Mouse (Mus musculus) hindbrain, embryonic 11.5 days (tissue): ENCODE measurements around the gene Akap1. TPM values are rescaled to one million over a fixed set of nuclear protein-coding genes. Genes with fewer than 3 reads are reported as not detected.
A peak's percentile ranks its signal among the peaks of the same experiment; 100 is the strongest.

ENCODE experiments used
- ATAC-seq: fragments of 200-750 bp; cut with Nextera tagmentation; 2 replicates; pipeline ENCODE4 v1.8.0; 2017; ENCODE audit warnings: mild to moderate bottlenecking, moderate TSS enrichment, moderate library complexity; ENCODE audit not compliant: low FRiP score
- DNase-seq: peaks from one replicate; pipeline ENCODE4 v3.0.0-alpha.2; 2015; ENCODE audit warnings: low spot score
- H3K27ac ChIP-seq: fragments of 300-500 bp; sonication (generic); 2 replicates; pipeline ENCODE4 v1.5.1; 2014; ENCODE audit warnings: mild to moderate bottlenecking, low read depth, low read length
- H3K27me3 ChIP-seq: fragments of 300-500 bp; sonication (generic); 2 replicates; pipeline ENCODE4 v1.6.1; 2014; ENCODE audit warnings: mild to moderate bottlenecking, low read length, moderate library complexity, mixed read lengths; ENCODE audit not compliant: control insufficient read depth, insufficient read depth
- H3K36me3 ChIP-seq: fragments of 300-500 bp; sonication (generic); 2 replicates; pipeline ENCODE4 v1.6.1; 2014; ENCODE audit warnings: mild to moderate bottlenecking, low read length, moderate library complexity, mixed read lengths; ENCODE audit not compliant: control insufficient read depth, insufficient read depth
- H3K4me1 ChIP-seq: fragments of 300-500 bp; sonication (generic); replicated peaks from 2 replicates; pipeline ENCODE4 v1.6.1; 2014; ENCODE audit warnings: low read length, mixed read lengths; ENCODE audit not compliant: control insufficient read depth, insufficient read depth
- H3K4me2 ChIP-seq: fragments of 300-500 bp; sonication (generic); replicated peaks from 2 replicates; pipeline ENCODE4 v1.6.1; 2014; ENCODE audit warnings: mild to moderate bottlenecking, low read depth, low read length
- H3K4me3 ChIP-seq: fragments of 300-500 bp; sonication (generic); 2 replicates; pipeline ENCODE4 v1.5.1; 2014; ENCODE audit warnings: low read depth, low read length
- H3K9ac ChIP-seq: fragments of 300-500 bp; sonication (generic); 2 replicates; pipeline ENCODE4 v1.6.1; 2014; ENCODE audit warnings: low read depth, low read length
- H3K9me3 ChIP-seq: fragments of 300-500 bp; sonication (generic); 2 replicates; pipeline ENCODE4 v1.6.1; 2016; ENCODE audit warnings: low read length; ENCODE audit not compliant: control insufficient read depth
- WGBS: fragments of 180-500 bp; shearing (Covaris S2); extraction: QIAGEN DNeasy Blood & Tissue Kit; methylation state at CpG from one replicate; pipeline ENCODE4 v1.1.7; 2014; 5-methylcytosine and 5-hydroxymethylcytosine counted together
- polyA plus RNA-seq: library from polyadenylated mRNA; unstranded; fragments of >200 nt; fragmentation: Nextera tagmentation; extraction: Ambion mirVana; gene quantifications from 2 replicates; pipeline ENCODE4 v1.2.1, GENCODE M21; 2014

Gene Akap1
- 14.0 and 14.2 TPM in 2 replicates for polyA plus RNA-seq

DNA sequence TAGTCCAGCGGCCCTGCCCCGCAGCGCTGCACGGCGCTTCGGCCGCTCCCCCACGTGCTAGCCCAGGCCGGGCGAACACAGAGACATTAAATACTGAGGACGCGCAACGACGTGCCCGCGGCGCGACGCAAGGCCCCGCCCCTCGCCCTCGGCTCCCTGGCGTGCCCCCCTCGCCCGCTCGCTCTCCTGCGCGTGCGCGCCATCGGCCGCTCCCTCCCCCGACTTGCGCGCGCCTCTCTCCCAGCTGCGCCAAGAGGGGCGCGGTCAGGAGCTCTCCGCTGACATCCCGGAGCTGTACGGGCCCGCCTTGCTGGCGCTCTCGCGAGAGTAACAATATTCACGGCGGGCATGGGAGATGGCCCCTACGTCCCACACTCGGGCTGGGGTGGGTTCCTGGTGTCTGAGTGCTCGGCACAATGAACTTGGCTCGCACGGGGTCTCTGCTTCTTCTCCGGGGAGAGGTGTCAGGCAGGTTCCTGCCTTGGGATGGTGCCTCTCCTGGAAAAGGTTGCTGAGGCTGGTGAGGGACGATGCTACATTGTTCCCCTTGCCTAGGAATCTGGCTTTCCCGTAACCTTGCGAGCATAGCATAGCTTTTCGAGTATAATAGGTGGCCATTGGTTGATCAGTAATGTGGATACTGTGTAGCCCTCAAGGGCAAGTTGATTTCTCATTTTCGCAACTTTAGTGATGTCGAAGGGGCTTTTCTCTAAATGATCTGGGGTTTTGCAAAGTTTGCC lies at the start of gene Akap1:
Akap1 (minus strand) TSS at position 129 of the 740 bp plus-strand sequence.
- peak; percentile 98 for ATAC-seq
- DNase-seq, result peak; percentile 98
- H3K36me3 ChIP-seq, result no peaks in the 10 kb centered on the region
- peak within 1 kb of the TSS; percentile 95 for H3K4me2 ChIP-seq
- H3K27ac ChIP-seq, result peak within 1 kb of the TSS; percentile 76
- no peaks in the 10 kb centered on the region for H3K9me3 ChIP-seq
- no peaks in the 10 kb centered on the region for H3K27me3 ChIP-seq
- H3K9ac ChIP-seq, result peak within 1 kb of the TSS; percentile 84
- peaks cover 4% of the 10 kb centered on the region; the same call in 1 of the 2 replicates for H3K4me1 ChIP-seq
- peak within 1 kb of the TSS; percentile 68 for H3K4me3 ChIP-seq
- WGBS, result 2% methylated on average over 57 of the region's 60 CpGs

DNA sequence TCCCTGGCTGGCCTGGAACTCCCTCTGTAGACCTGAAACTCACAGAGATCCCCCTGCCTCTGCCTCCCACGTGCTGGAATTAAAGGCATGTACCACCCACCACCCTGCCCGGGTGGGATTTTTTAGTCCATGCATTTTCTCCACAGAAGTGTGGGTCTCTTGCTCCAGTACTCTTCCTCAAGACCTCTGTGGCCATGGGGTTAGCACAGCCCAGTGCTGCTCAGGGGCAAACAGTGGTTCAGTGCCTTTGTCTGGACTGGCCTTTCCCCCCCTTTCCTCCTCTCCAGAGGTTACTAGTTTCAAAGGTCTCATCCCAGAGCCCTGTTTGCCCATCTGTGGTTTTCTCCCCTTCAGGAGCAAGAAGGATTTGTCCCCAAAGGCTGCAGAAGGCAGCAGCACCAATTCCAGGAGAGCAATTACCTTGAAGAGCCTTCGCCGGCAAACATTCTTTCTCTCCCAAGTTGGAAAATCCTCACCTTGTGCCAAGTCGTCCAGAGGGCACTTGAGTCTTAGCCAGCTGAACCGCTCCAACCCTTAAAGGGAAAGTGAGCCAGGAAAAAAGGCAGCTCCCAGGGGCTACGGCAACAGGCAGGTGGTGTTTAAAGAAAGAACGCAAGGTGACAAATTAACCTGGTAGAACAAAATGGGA lies 45.1 kb upstream of the Akap1 start:
- no peaks in the 10 kb centered on the region for H3K9me3 ChIP-seq
- H3K4me2 ChIP-seq, result no peak overlapping the region
- no peaks in the 10 kb centered on the region for H3K4me1 ChIP-seq
- H3K27me3 ChIP-seq, result no peaks in the 10 kb centered on the region
- WGBS, result 87% methylated on average over 8 of the region's 8 CpGs
- H3K4me3 ChIP-seq, result no peak overlapping the region
- no peak overlapping the region for H3K27ac ChIP-seq
- no peaks in the 10 kb centered on the region for H3K36me3 ChIP-seq
- DNase-seq (no peak), ATAC-seq (no peak)
- H3K9ac ChIP-seq, result no peak overlapping the region

DNA sequence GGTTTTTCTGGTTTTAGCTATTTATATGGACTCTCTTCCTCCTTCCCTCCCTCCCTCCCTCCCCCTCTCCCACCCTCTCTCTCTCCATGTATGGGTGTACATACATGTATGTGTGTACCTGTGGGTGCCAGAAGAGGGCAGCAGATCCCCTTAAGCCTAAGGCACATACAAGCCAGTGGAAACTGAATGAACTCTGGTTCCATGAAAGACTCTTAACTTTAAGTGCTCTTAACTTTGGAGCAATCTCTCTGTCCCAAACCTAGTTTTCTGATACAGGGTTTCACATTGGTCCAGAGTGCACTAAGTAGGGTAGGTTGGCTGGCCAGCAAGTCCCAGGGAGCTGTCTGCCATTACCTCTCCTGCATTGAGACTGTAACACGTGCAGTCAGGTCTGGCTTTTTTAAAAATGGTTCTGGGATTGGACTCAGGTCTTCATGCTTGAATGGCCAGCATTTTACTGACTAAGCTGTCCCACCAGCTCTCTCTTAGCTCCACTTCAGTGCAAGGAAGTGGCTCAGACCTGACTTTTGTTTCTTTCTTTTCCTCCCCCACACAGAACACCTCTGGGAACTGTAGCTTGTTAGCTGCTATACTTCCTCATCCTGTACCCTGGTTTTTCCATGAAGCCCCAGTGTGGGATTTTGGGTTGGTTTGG lies 44.3 kb upstream of the Akap1 start:
- H3K27ac ChIP-seq, result no peak overlapping the region
- H3K9ac ChIP-seq, result no peak overlapping the region

DNA sequence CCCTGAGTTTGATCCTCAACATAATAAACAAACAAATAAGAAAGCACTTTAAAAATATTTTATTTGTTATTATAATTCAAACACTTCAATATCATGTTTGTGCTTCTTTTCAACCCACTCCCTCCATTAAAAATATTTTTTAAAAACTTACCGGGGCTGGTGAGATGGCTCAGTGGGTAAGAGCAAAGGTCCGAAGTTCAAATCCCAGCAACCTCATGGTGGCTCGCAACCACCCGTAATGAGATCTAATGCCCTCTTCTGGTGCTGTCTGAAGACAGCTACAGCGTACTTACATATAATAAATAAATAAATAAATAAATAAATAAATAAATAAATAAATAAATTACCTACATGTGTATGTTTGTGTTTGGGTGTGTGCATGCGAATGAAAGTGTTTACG lies 43.5 kb upstream of the Akap1 start:
- H3K27ac ChIP-seq, result no peak overlapping the region
- WGBS, result 94% methylated on average over 7 of the region's 7 CpGs
- no peak for ATAC-seq

More for the DNA sequence above, 44.3 kb upstream of the Akap1 start:
- peak; percentile 51 for DNase-seq
- Histone ChIP-seq H3K4me2 (no peak overlapping the region), H3K4me3 (no peak overlapping the region), H3K4me1 (no peaks in the 10 kb centered on the region), H3K9me3 (no peaks in the 10 kb centered on the region), H3K36me3 (no peaks in the 10 kb centered on the region), H3K27me3 (no peaks in the 10 kb centered on the region)
- no peak for ATAC-seq
- 100% methylated on average over 1 of the region's 1 CpGs for WGBS

DNA sequence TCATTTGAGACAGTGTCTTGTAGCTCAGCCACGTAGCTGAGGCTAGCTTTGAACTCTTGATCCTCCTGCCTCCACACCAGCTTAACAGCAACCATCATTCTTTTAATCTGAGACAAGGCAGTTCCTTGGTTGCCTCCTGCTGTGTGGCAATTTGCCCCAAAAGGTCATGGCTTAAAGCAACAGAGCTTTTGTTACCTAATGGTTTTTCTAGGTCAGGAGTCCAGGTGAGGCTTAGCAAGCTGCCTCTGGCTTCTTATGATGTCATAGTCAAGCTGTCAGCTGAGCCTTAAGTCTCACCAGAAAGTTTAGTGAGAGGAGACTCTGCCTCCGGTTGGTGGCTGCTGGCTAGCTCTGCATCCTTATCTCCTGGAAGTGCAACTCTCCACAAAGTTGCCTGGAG lies 41.2 kb upstream of the Akap1 start:
- H3K9ac ChIP-seq, result no peak overlapping the region
- H3K4me2 ChIP-seq, result no peak overlapping the region
- ATAC-seq (no peak), DNase-seq (no peak)
- no peaks in the 10 kb centered on the region for H3K27me3 ChIP-seq
- H3K9me3 ChIP-seq, result no peaks in the 10 kb centered on the region
- WGBS, result 40% methylated on average over 2 of the region's 2 CpGs
- H3K4me3 ChIP-seq, result no peak overlapping the region
- H3K36me3 ChIP-seq, result no peaks in the 10 kb centered on the region
- H3K4me1 ChIP-seq, result no peaks in the 10 kb centered on the region
- H3K27ac ChIP-seq, result no peak overlapping the region

More for the DNA sequence above, 43.5 kb upstream of the Akap1 start:
- DNase-seq, result no peak
- no peaks in the 10 kb centered on the region for H3K9me3 ChIP-seq
- no peaks in the 10 kb centered on the region for H3K36me3 ChIP-seq
- no peaks in the 10 kb centered on the region for H3K27me3 ChIP-seq
- no peak overlapping the region for H3K9ac ChIP-seq
- H3K4me2 ChIP-seq, result no peak overlapping the region
- H3K4me1 ChIP-seq, result no peaks in the 10 kb centered on the region
- no peak overlapping the region for H3K4me3 ChIP-seq

DNA sequence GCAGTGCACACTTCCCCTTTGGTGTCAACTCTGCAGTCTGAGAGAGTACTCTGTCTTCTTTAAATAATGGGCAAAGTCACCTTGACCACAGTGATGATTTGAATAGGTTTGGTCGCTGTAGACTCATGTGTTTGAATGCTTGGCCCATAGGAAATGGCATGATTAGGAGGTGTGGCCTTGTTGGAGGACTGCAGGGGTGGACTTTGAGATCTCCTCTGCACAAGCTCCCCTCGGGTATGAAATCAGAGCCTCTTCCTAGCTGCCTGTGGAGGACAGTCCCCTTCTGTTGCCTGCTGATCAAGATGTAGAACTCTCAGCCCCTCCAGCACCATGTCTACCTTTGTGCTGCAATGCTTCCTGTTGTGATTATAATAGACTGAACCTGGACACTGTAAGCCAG lies 39.7 kb upstream of the Akap1 start:
- Histone ChIP-seq H3K27ac (no peak overlapping the region), H3K4me3 (no peak overlapping the region), H3K9me3 (no peaks in the 10 kb centered on the region), H3K4me2 (no peak overlapping the region), H3K27me3 (no peaks in the 10 kb centered on the region), H3K9ac (no peak overlapping the region), H3K4me1 (no peaks in the 10 kb centered on the region), H3K36me3 (no peaks in the 10 kb centered on the region)
- 81% methylated on average over 2 of the region's 2 CpGs for whole genome bisulfite sequencing
- ATAC-seq, result no peak
- no peak for DNase-seq

DNA sequence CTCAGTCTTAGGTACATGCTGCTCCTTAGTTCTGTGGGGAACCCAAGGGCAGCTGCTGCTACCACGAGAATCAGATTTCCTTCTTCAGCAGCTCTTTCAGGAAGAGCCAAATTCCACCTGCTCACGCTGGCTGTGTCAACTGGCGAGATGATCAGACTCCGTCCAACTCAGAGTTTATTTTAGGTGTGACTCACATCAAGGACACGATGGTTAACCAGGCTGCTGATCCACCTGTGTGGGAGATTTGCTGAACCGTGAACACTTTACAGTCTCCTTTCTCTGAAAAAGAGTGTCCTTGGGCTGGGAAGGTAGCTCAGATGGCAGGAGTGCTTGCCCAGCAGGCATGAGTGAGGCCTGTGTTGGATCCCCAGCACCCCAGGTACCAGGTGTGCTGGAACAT lies 38.4 kb upstream of the Akap1 start:
- DNase-seq, result no peak

DNA sequence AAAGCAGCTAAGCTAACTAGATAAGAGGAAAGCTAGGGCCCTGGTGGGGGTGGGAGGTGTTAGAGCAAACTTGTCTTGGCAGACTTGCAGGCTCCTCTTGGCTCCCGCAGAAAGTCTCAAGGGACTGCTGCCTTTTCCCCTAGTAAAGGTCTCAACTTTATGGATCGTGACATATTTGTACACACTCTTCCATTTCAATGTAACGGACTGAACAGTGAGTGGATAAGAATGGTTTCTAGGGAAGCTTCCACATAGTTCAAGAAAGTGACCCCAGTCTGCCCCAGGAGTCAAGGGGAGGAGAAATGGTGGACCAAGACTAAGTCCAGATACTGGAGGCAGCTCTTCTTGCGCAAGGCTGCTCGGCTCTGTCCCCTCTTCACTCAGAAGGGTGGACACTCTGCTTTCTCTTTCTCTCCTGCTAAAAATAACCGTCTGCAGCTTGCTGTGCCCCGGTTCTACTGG lies 37.0 kb upstream of the Akap1 start:
- no peak overlapping the region for H3K9ac ChIP-seq
- DNase-seq, result no peak
- no peak overlapping the region for H3K27ac ChIP-seq
- no peaks in the 10 kb centered on the region for H3K36me3 ChIP-seq
- 89% methylated on average over 7 of the region's 7 CpGs for WGBS
- no peaks in the 10 kb centered on the region for H3K9me3 ChIP-seq
- no peak overlapping the region for H3K4me3 ChIP-seq
- no peak for ATAC-seq
- no peak overlapping the region for H3K4me2 ChIP-seq
- H3K27me3 ChIP-seq, result no peaks in the 10 kb centered on the region
- no peaks in the 10 kb centered on the region for H3K4me1 ChIP-seq

More for the DNA sequence above, 38.4 kb upstream of the Akap1 start:
- Histone ChIP-seq H3K9ac (no peak overlapping the region), H3K27ac (no peak overlapping the region), H3K27me3 (no peaks in the 10 kb centered on the region), H3K36me3 (no peaks in the 10 kb centered on the region), H3K4me1 (no peaks in the 10 kb centered on the region), H3K4me3 (no peak overlapping the region), H3K9me3 (no peaks in the 10 kb centered on the region), H3K4me2 (no peak overlapping the region)
- no peak for ATAC-seq
- WGBS, result 83% methylated on average over 6 of the region's 6 CpGs
